Mouse (Mus musculus): ENCODE measurements around the gene Mnat1. TPM values are rescaled to one million over a fixed set of nuclear protein-coding genes. Genes with fewer than 3 reads are reported as not detected.

The Mnat1 gene
- total and polyA plus RNA-seq, 3 experiments, result 39.4 to 69.0 (median 64.2) TPM

DNA sequence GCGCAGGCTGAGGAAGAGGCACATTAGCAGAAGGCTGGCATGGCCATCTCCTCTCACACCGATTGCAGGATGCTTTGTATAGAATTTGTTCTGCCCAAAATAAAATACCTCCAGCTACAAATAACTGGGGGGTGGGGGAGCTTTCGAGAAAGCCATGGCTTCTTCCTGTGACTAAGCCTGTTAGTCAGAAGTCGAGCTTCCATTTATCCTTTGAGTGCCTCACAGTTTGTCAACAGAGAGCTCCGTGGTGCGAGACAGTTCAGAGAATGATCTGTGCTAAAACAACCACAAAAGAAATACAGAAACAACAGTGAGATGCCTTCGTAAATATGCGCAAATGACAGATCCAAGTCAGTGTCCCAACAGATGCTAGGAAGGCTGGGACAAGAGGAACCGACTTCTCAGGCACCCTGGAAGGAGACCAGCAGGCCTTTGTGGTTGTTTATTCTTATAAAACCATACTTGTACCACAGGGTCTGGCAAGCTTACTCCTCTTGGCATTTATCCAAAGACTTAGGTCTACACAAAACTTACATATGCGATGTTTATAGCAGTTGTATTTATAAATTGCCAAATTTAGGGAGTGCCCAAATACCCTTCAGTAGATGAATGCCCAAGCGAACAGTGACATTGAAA lies 172.1 kb downstream of the Mnat1 start:
- TF ChIP-seq MXI1 (IDR thresholded peaks at IDR 0.05; ENCODE audit: low read depth, low read length) (0 out of 2 replicates have a peak, but pooled peaks have one; percentile 14), CTCF (conservative IDR thresholded peaks at IDR 0.05 in 1 of 2, IDR thresholded peaks at IDR 0.05 in 1 of 2; ENCODE audit: low read depth in 2 of 2, low read length in 2 of 2) (no peak), MAX (IDR thresholded peaks at IDR 0.05; ENCODE audit: low read length) (no peak), BHLHE40 (IDR thresholded peaks at IDR 0.05; ENCODE audit: low read depth, low read length) (no peak), KAT2A (IDR thresholded peaks at IDR 0.05; ENCODE audit: insufficient replicate concordance, low read length) (no peak)
- H3K27ac ChIP-seq (ENCODE audit: insufficient read depth, low read depth), result peak overlapping the region; percentile 63
- no peaks in the 10 kb centered on the region for H3K9me3 ChIP-seq (replicated peaks; ENCODE audit: low read length)
- in situ Hi-C loops (cut with MboI; ENCODE audit: low pct_ligation_motif_present, low pct_unique_long_range_greater_than_20kb, low sequenced_read_pairs), result no loop called here
- H3K79me2 ChIP-seq (replicated peaks; ENCODE audit: control insufficient read depth, extremely low read depth, insufficient read depth, poor library complexity, severe bottlenecking), result no peaks in the 10 kb centered on the region
- no peaks in the 10 kb centered on the region for H3K27me3 ChIP-seq (replicated peaks)
- H3K9ac ChIP-seq (ENCODE audit: insufficient read depth, low read depth), result no peak overlapping the region
- dilution Hi-C loops (cut with MboI; ENCODE audit: extremely low pct_ligation_motif_present, extremely low pct_unique_long_range_greater_than_20kb, low sequenced_read_pairs), result no loop called here
- peaks cover 11 to 21% of the 10 kb centered on the region in 2 experiments for H3K4me1 ChIP-seq (ENCODE audit: control insufficient read depth in 1 of 2, insufficient read depth in 2 of 2)
- no peak overlapping the region for H3K4me3 ChIP-seq (replicated peaks in 1 of 3; ENCODE audit: low read depth in 2 of 3, low read length in 2 of 3, poor library complexity in 1 of 3)
- no peak for DNase-seq (ENCODE audit: extremely low read depth)
- H3K4me2 ChIP-seq (ENCODE audit: insufficient read depth, low read depth, poor library complexity, severe bottlenecking), result 0 out of 2 replicates have a peak overlapping the region, but pooled peaks have one; percentile 19
- peaks cover 18 to 79% of the 10 kb centered on the region in 2 experiments for H3K36me3 ChIP-seq (replicated peaks in 1 of 2; ENCODE audit: control insufficient read depth in 1 of 2, insufficient read depth in 1 of 2, low read length in 1 of 2)

DNA sequence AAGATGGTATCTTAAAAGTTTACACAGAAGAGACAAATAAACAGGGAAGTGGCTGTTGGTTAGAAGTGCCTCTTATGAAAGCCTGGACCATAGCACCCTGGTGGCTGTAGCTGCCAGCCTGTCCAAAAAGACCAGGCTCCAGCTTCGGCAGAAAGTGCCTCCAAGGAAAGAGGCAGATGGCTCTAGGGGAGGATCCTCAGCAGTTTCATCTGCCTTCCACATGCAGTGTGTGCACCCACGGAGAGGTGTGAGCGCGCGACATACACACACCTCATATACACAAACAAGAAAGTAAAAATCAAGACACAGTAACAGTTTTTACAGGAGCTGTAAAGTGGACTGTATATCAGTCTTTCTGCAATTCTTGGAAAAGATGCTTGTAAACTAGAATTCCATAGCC lies 175.1 kb downstream of the Mnat1 start:
- H3K36me3 ChIP-seq (replicated peaks in 1 of 2; ENCODE audit: control insufficient read depth in 1 of 2, insufficient read depth in 1 of 2, low read length in 1 of 2), result peaks cover 9 to 68% of the 10 kb centered on the region in 2 experiments
- dilution Hi-C loops (cut with MboI; ENCODE audit: extremely low pct_ligation_motif_present, extremely low pct_unique_long_range_greater_than_20kb, low sequenced_read_pairs) (no loop called here), in situ Hi-C loops (cut with MboI; ENCODE audit: low pct_ligation_motif_present, low pct_unique_long_range_greater_than_20kb, low sequenced_read_pairs) (no loop called here)

DNA sequence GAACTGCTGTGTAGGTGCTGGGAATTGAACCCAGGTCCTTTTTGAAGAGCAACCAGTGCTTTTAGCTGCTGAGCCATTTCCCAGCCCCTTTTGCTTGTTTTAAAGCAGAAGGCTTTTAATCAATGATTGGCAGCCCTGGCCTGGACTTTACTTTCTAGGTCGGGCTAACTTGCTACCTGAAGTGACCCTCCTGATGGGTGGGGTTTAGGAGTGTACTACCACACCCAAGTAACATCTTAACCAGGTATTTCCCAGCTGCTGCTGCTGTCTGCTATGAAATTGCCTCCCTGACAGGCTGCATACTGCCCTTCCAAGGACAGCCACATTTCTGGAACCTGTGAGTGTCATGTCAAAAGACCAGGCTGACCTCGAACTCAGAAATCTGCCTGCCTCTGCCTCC lies 177.0 kb downstream of the Mnat1 start:
- Histone ChIP-seq H3K36me3 (replicated peaks in 1 of 2; ENCODE audit: control insufficient read depth in 1 of 2, insufficient read depth in 1 of 2, low read length in 1 of 2) (peaks cover 5 to 61% of the 10 kb centered on the region in 2 experiments), H3K4me3 (replicated peaks in 1 of 3; ENCODE audit: low read depth in 2 of 3, low read length in 2 of 3, poor library complexity in 1 of 3) (no peak overlapping the region), H3K9me3 (replicated peaks; ENCODE audit: low read length) (no peaks in the 10 kb centered on the region), H3K4me1 (ENCODE audit: control insufficient read depth in 1 of 2, insufficient read depth in 2 of 2) (peaks cover 0 to 4% of the 10 kb centered on the region in 2 experiments; a peak in 2 of 4 replicates), H3K79me2 (replicated peaks; ENCODE audit: control insufficient read depth, extremely low read depth, insufficient read depth, poor library complexity, severe bottlenecking) (no peaks in the 10 kb centered on the region), H3K27ac (ENCODE audit: insufficient read depth, low read depth) (no peak overlapping the region), H3K4me2 (ENCODE audit: insufficient read depth, low read depth, poor library complexity, severe bottlenecking) (no peak overlapping the region), H3K9ac (ENCODE audit: insufficient read depth, low read depth) (no peak overlapping the region), H3K27me3 (replicated peaks) (no peaks in the 10 kb centered on the region)
- dilution Hi-C loops (cut with MboI; ENCODE audit: extremely low pct_ligation_motif_present, extremely low pct_unique_long_range_greater_than_20kb, low sequenced_read_pairs), result no loop called here
- TF ChIP-seq ZKSCAN1 (IDR thresholded peaks at IDR 0.05; ENCODE audit: borderline replicate concordance, low read depth, low read length) (no peak), EP300 (IDR thresholded peaks at IDR 0.05; ENCODE audit: low read length) (no peak), HCFC1 (IDR thresholded peaks at IDR 0.05; ENCODE audit: low read depth, low read length) (no peak), NELFE (IDR thresholded peaks at IDR 0.05; ENCODE audit: low read depth, low read length) (no peak), USF1 (IDR thresholded peaks at IDR 0.05; ENCODE audit: low read depth, low read length) (no peak), ELF1 (IDR thresholded peaks at IDR 0.05; ENCODE audit: low read depth, low read length) (no peak), MXI1 (IDR thresholded peaks at IDR 0.05; ENCODE audit: low read depth, low read length) (no peak), POLR2AphosphoS2 (IDR thresholded peaks at IDR 0.05; ENCODE audit: low read depth, low read length) (no peak), USF2 (conservative IDR thresholded peaks at IDR 0.05; ENCODE audit: low read depth, low read length) (no peak), GABPA (IDR thresholded peaks at IDR 0.05; ENCODE audit: insufficient replicate concordance, low read depth, low read length) (no peak), BHLHE40 (IDR thresholded peaks at IDR 0.05; ENCODE audit: low read depth, low read length) (no peak), MAX (IDR thresholded peaks at IDR 0.05; ENCODE audit: low read length) (no peak), KAT2A (IDR thresholded peaks at IDR 0.05; ENCODE audit: insufficient replicate concordance, low read length) (no peak), CHD1 (IDR thresholded peaks at IDR 0.05; ENCODE audit: low read depth, low read length) (no peak)
- no peak for DNase-seq (ENCODE audit: extremely low read depth)
- in situ Hi-C loops (cut with MboI; ENCODE audit: low pct_ligation_motif_present, low pct_unique_long_range_greater_than_20kb, low sequenced_read_pairs), result loop anchor here (25.0 kb wide), 1 partner anchor 263 kb away; no protein-coding TSS in a partner anchor

More for the DNA sequence above, 175.1 kb downstream of the Mnat1 start:
- Histone ChIP-seq H3K4me2 (ENCODE audit: insufficient read depth, low read depth, poor library complexity, severe bottlenecking) (no peak overlapping the region), H3K4me1 (ENCODE audit: control insufficient read depth in 1 of 2, insufficient read depth in 2 of 2) (peaks cover 11 to 21% of the 10 kb centered on the region in 2 experiments), H3K9ac (ENCODE audit: insufficient read depth, low read depth) (no peak overlapping the region), H3K27ac (ENCODE audit: insufficient read depth, low read depth) (no peak overlapping the region), H3K27me3 (replicated peaks) (no peaks in the 10 kb centered on the region), H3K9me3 (replicated peaks; ENCODE audit: low read length) (no peaks in the 10 kb centered on the region), H3K4me3 (replicated peaks in 1 of 3; ENCODE audit: low read depth in 2 of 3, low read length in 2 of 3, poor library complexity in 1 of 3) (no peak overlapping the region), H3K79me2 (replicated peaks; ENCODE audit: control insufficient read depth, extremely low read depth, insufficient read depth, poor library complexity, severe bottlenecking) (no peaks in the 10 kb centered on the region)
- DNase-seq (ENCODE audit: extremely low read depth), result no peak
- no peak for TF ChIP-seq CHD1 (IDR thresholded peaks at IDR 0.05; ENCODE audit: low read depth, low read length)
- TF ChIP-seq IRF4 (IDR thresholded peaks at IDR 0.05; ENCODE audit: low read depth, low read length), result no peak
- no peak for TF ChIP-seq NELFE (IDR thresholded peaks at IDR 0.05; ENCODE audit: low read depth, low read length)
- TF ChIP-seq MEF2A (IDR thresholded peaks at IDR 0.05; ENCODE audit: borderline replicate concordance, low read depth, low read length), result no peak
- no peak for TF ChIP-seq POLR2AphosphoS2 (IDR thresholded peaks at IDR 0.05; ENCODE audit: low read depth, low read length)
- no peak for TF ChIP-seq UBTF (IDR thresholded peaks at IDR 0.05; ENCODE audit: low read depth, low read length)
